Mouse (Mus musculus): Measurements from ENCODE around the gene Tbx6. TPM values are rescaled to one million over a fixed set of nuclear protein-coding genes. Genes with fewer than 3 reads are reported as not detected.

Gene Tbx6
- polyA plus RNA-seq, 1 experiment from 2014 or later: 0.60 TPM

DNA sequence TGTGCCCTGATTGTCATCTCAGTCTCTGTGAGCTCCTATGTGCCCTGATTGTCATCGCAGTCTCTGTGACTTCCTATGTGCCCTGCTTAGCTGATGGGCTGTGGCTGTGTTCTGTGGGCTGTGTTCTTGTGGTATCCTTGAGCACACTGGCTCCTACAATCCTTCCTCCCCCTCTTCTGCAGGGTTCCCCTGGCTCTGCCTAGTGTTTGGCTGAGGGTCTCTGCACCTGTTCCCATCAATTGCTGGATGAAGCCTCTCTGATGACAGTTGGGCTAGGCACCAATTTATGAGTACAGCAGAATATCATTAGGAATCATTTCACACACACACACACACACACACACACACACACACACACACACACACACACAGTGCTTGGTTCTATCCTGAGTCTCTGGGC is 52.0 kb downstream of the Tbx6 start:
- Histone ChIP-seq H3K4me1 (peaks cover 28% of the 10 kb centered on the region), H3K27ac (replicated peaks) (no peak overlapping the region), H3K27me3 (replicated peaks; ENCODE audit: low read depth, poor library complexity, severe bottlenecking) (peaks cover 28% of the 10 kb centered on the region), H3K9me3 (no peaks in the 10 kb centered on the region), H3K4me3 (no peak overlapping the region), H3K36me3 (replicated peaks) (no peaks in the 10 kb centered on the region)
- WGBS: 97% methylated on average over 1 of the region's 1 CpGs
- no peak for DNase-seq (ENCODE audit: low spot score)

Other genes with a start within 250 kb of the Tbx6 start
- gene Eif3c, start 215.1 kb upstream of the Tbx6 start, polyA plus RNA-seq (2016; fragmentation: Nextera tagmentation; extraction: Ambion mirVana): 223 and 224 TPM in 2 replicates
- gene Apobr, start 196.5 kb upstream of the Tbx6 start, polyA plus RNA-seq (2016; fragmentation: Nextera tagmentation; extraction: Ambion mirVana): 0.29 and 0.41 TPM in 2 replicates
- 22.9 and 27.1 TPM in 2 replicates for gene Cln3, start 195.7 kb upstream of the Tbx6 start, polyA plus RNA-seq (2016; fragmentation: Nextera tagmentation; extraction: Ambion mirVana)
- not detected in 2 replicates for gene Il27, start 186.5 kb upstream of the Tbx6 start, polyA plus RNA-seq (2016; fragmentation: Nextera tagmentation; extraction: Ambion mirVana)
- 0.92 and 1.2 TPM in 2 replicates for gene Nupr1, start 150.6 kb upstream of the Tbx6 start, polyA plus RNA-seq (2016; fragmentation: Nextera tagmentation; extraction: Ambion mirVana)
- 64.6 and 65.6 TPM in 2 replicates for gene Sgf29, start 132.2 kb upstream of the Tbx6 start, polyA plus RNA-seq (2016; fragmentation: Nextera tagmentation; extraction: Ambion mirVana)
- gene Sult1a1, start 105.1 kb upstream of the Tbx6 start, polyA plus RNA-seq (2016; fragmentation: Nextera tagmentation; extraction: Ambion mirVana): 0.32 and 0.40 TPM in 2 replicates
- 186 and 206 TPM in 2 replicates for gene Bola2, start 86.1 kb upstream of the Tbx6 start, polyA plus RNA-seq (2016; fragmentation: Nextera tagmentation; extraction: Ambion mirVana)
- 14.4 and 15.1 TPM in 2 replicates for gene Slx1b, start 85.7 kb upstream of the Tbx6 start, polyA plus RNA-seq (2016; fragmentation: Nextera tagmentation; extraction: Ambion mirVana)
- gene Coro1a, start 73.7 kb upstream of the Tbx6 start, polyA plus RNA-seq (2016; fragmentation: Nextera tagmentation; extraction: Ambion mirVana): 35.7 and 38.5 TPM in 2 replicates
- 51.9 and 57.2 TPM in 2 replicates for gene Mapk3, start 21.9 kb upstream of the Tbx6 start, polyA plus RNA-seq (2016; fragmentation: Nextera tagmentation; extraction: Ambion mirVana)
- 0.96 and 1.8 TPM in 2 replicates for gene Gdpd3, start 15.1 kb upstream of the Tbx6 start, polyA plus RNA-seq (2016; fragmentation: Nextera tagmentation; extraction: Ambion mirVana)
- 51.1 and 64.4 TPM in 2 replicates for gene Ypel3, start 4.5 kb upstream of the Tbx6 start, polyA plus RNA-seq (2016; fragmentation: Nextera tagmentation; extraction: Ambion mirVana)
- 390 and 408 TPM in 2 replicates for gene Ppp4c, start 11.0 kb downstream of the Tbx6 start, polyA plus RNA-seq (2016; fragmentation: Nextera tagmentation; extraction: Ambion mirVana)
- gene Fam57b, start 16.2 kb downstream of the Tbx6 start, polyA plus RNA-seq (2016; fragmentation: Nextera tagmentation; extraction: Ambion mirVana): 0.80 and 1.2 TPM in 2 replicates
- gene 4930451I11Rik, start 50.2 kb downstream of the Tbx6 start, polyA plus RNA-seq (2016; fragmentation: Nextera tagmentation; extraction: Ambion mirVana): not detected in 2 replicates
- gene Doc2a, start 65.9 kb downstream of the Tbx6 start, polyA plus RNA-seq (2016; fragmentation: Nextera tagmentation; extraction: Ambion mirVana): 3.1 and 5.5 TPM in 2 replicates
- gene Hirip3, start 80.5 kb downstream of the Tbx6 start, polyA plus RNA-seq (2016; fragmentation: Nextera tagmentation; extraction: Ambion mirVana): 49.3 and 57.0 TPM in 2 replicates
- 114 and 118 TPM in 2 replicates for gene Ino80e, start 80.9 kb downstream of the Tbx6 start, polyA plus RNA-seq (2016; fragmentation: Nextera tagmentation; extraction: Ambion mirVana)
- gene Taok2, start 103.2 kb downstream of the Tbx6 start, polyA plus RNA-seq (2016; fragmentation: Nextera tagmentation; extraction: Ambion mirVana): 55.3 and 56.9 TPM in 2 replicates
- gene Tmem219, start 141.4 kb downstream of the Tbx6 start, polyA plus RNA-seq (2016; fragmentation: Nextera tagmentation; extraction: Ambion mirVana): 16.7 and 21.3 TPM in 2 replicates
- 20.2 and 21.3 TPM in 2 replicates for gene Kctd13, start 147.4 kb downstream of the Tbx6 start, polyA plus RNA-seq (2016; fragmentation: Nextera tagmentation; extraction: Ambion mirVana)
- gene Asphd1, start 168.1 kb downstream of the Tbx6 start, polyA plus RNA-seq (2016; fragmentation: Nextera tagmentation; extraction: Ambion mirVana): 0.14 and 0.15 TPM in 2 replicates
- gene Sez6l2, start 169.1 kb downstream of the Tbx6 start, polyA plus RNA-seq (2016; fragmentation: Nextera tagmentation; extraction: Ambion mirVana): 0.77 and 1.2 TPM in 2 replicates
- gene Cdipt, start 194.4 kb downstream of the Tbx6 start, polyA plus RNA-seq (2016; fragmentation: Nextera tagmentation; extraction: Ambion mirVana): 79.9 and 85.2 TPM in 2 replicates
- 0.50 and 0.77 TPM in 2 replicates for gene Cdiptos, start 194.6 kb downstream of the Tbx6 start, polyA plus RNA-seq (2016; fragmentation: Nextera tagmentation; extraction: Ambion mirVana)
- 4.1 TPM in 2 replicates for gene Mvp, start 233.1 kb downstream of the Tbx6 start, polyA plus RNA-seq (2016; fragmentation: Nextera tagmentation; extraction: Ambion mirVana)
- gene Pagr1b, start 235.0 kb downstream of the Tbx6 start, polyA plus RNA-seq (2016; fragmentation: Nextera tagmentation; extraction: Ambion mirVana): 0.78 TPM in 1 of 2 replicates, not detected in the other
- gene Pagr1a, start 235.9 kb downstream of the Tbx6 start, polyA plus RNA-seq (2016; fragmentation: Nextera tagmentation; extraction: Ambion mirVana): 41.1 and 107 TPM in 2 replicates
- gene Gm42742, start 239.6 kb downstream of the Tbx6 start, polyA plus RNA-seq (2016; fragmentation: Nextera tagmentation; extraction: Ambion mirVana): 37.7 and 92.9 TPM in 2 replicates
- gene Prrt2, start 239.7 kb downstream of the Tbx6 start, polyA plus RNA-seq (2016; fragmentation: Nextera tagmentation; extraction: Ambion mirVana): 2.7 and 3.4 TPM in 2 replicates
- gene Maz, start 245.6 kb downstream of the Tbx6 start, polyA plus RNA-seq (2016; fragmentation: Nextera tagmentation; extraction: Ambion mirVana): 63.6 and 68.8 TPM in 2 replicates